Mouse (Mus musculus): ENCODE data around the gene Agmat.

Gene Agmat

GRCm38 (mm10) chr4:141779828-141780227 lies 33.4 kb downstream of the Agmat start:
- DNase-seq (ENCODE audit: low read depth) = no peak

GRCm38 (mm10) chr4:141781201-141781985 lies 34.9 kb downstream of the Agmat start:
- no peak for DNase-seq (ENCODE audit: low read depth)

DNA sequence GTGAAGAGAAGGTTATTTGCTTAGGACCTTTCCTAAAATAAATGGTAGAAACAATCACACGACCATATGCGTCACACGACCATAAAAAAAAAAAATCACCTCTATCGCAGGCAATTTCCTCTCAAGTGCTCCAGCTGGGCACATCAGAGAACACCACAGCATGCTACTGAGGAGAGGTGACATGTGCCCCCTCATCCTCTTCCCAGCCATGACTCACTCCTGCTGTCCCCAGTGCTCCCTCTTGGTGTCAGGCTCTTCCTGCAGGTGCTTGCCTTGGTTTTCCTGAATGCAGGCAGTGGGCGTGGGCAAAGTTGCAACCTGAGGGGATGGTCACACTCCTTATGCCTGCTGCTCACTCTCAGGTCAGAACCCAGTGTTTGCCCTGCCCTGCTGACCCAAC lies 38.4 kb downstream of the Agmat start:
- no peak for DNase-seq (ENCODE audit: low read depth)

DNA sequence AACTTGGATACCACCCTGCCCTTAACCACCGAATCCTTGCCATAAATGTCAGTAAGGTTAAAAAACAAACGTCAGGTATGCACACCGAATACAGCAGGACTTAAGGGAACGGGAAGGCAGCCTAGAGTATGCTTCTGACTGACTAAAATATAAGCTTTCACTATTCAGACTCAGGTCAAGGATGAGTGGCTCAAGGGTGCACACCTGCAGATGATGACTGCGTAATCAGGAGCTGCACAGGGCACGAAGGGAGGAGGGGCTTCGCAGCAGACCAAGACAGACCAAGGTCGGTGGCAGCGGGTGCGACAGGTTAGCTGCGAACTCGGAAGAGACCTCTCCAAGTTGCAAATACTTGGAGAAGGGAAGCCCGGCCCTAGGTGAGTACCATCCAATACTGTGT lies 39.7 kb downstream of the Agmat start:
- DNase-seq (ENCODE audit: low read depth) = no peak

GRCm38 (mm10) chr4:141787046-141787445 lies 40.6 kb downstream of the Agmat start:
- peak; percentile 68 for DNase-seq (ENCODE audit: low read depth)

- DNase-seq (ENCODE audit: low read depth) = no peak
Observed at GRCm38 (mm10) chr4:141787462-141787861, 41.0 kb downstream of the Agmat start.

GRCm38 (mm10) chr4:141789564-141790218 lies 43.2 kb downstream of the Agmat start:
- no peak for DNase-seq (ENCODE audit: low read depth)

GRCm38 (mm10) chr4:141790524-141790990 lies 44.1 kb downstream of the Agmat start, which contains the start of gene Dnajc16:
Gene Dnajc16, minus strand, starts transcription at chr4:141790931.
- peak; percentile 97 for DNase-seq (ENCODE audit: low read depth)

DNA sequence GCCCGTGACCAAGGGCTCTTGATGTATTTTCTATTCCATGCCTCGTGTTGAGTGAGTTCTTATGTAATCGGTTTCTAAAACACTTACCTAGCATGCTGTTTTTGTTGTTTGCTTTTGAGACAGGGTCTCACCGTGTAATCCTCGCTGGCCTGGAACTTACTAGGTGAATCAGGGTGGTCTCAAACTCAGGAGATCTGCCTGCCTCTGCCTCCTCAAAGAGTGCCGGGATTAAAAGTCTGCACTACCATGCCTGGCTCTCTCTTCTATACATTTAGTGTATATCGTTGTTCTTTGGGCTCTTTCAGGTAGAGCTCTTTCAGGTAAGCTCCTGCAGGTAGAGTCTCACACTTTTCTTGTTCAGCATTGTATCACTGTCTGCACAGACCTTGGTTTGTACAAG lies 45.0 kb downstream of the Agmat start:
- no peak for DNase-seq (ENCODE audit: low read depth)

GRCm38 (mm10) chr4:141791951-141792350 lies 45.5 kb downstream of the Agmat start:
- no peak for DNase-seq (ENCODE audit: low read depth)

- no peak for DNase-seq (ENCODE audit: low read depth)
Observed at GRCm38 (mm10) chr4:141792554-141793281, 46.2 kb downstream of the Agmat start.

DNA sequence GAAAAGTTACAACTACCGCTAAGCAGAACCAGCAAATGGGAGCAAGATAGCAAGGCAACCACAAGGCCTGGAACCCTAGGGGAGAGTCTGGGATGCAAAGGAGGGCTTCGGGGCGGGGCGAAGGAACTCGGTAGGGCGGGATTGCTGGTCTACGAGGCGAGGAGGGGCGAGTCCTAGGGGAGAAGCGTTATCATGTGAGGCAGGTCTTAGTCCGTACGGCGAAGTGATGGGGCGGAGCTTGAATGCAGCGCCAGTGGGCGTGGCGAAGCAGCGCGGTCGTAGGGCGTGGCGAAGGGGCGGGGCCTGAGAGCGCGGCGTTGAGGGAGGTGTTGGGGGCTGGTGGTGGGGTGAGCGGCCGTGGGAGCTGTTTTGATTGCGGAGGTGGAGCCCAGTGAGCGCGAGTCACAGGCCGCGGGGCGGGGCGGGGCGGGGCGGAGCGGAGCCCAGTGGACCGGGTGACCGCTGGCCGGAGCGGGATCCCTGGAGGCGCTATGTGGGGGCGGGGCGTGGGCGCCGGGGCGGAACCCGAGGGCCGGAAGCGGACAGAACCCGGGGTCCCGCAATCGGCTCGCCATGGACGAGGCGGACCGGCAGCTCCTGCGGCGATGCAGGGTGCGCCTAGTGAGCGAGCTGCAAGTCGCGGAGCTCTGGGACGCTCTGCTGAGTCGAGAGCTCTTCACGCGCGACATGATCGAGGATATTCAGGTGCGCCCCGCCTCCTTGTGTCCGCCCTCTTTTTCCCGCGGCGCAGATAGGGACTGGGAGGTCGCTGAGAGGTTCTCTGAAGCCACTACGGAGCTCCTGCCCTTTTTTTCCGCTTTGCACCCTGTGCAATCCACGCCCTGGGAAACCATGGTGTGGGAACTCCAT lies 47.0 kb downstream of the Agmat start, which contains the start of gene Casp9:
Casp9 (plus strand) TSS at position 331 of the 870 bp plus-strand sequence.
- peak; percentile 97 for DNase-seq (ENCODE audit: low read depth)

DNA sequence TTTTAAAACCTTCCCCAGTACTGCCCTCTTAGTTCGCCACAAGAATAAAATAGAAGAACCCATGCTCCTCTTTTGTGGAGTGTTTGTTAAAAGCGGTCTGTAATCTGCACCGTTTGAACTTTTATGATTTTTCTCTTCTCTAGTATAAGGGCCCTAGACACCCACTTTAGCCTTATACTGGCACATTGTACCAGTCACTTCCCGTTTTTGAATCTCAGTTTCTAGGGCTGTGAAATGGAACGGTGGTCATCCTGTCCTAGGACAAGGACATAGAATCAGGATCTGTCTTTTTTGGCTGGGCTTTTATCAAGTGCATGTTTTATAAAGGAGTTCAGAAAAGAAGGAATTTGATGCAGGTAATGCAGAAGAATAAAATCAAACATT lies 47.7 kb downstream of the Agmat start:
- no peak for DNase-seq (ENCODE audit: low read depth)

- no peak for DNase-seq (ENCODE audit: low read depth)
Observed at GRCm38 (mm10) chr4:141796356-141796755, 49.9 kb downstream of the Agmat start.

DNA sequence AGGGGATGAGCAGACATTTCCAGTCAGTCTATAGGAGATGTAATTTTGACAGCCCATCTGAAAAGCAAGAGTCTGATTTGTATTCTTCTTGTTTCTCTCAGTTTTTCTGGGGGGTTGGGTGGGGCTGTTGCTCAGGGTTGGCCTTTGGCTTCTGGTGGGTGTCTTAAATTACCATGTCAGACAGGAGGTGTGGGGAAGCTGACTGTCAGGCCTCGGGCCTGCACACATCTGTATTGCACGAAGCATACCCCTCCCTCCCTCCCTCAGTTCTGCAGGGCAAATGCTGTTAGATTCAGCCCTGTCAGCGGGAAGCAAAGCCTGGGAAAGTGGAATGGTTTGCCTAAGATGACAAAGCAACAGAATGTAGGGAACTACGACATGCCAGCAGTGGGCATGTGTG lies 50.5 kb downstream of the Agmat start:
- no peak for DNase-seq (ENCODE audit: low read depth)

- DNase-seq (ENCODE audit: low read depth) = no peak
Observed at GRCm38 (mm10) chr4:141797545-141797944, 51.1 kb downstream of the Agmat start.

GRCm38 (mm10) chr4:141804105-141804504 lies 57.6 kb downstream of the Agmat start:
- DNase-seq (ENCODE audit: low read depth) = no peak

GRCm38 (mm10) chr4:141805886-141806285 lies 59.4 kb downstream of the Agmat start:
- no peak for DNase-seq (ENCODE audit: low read depth)

All from NIH3T3 (cell line).